Mouse (Mus musculus) hindbrain, embryonic 15.5 days (tissue): ENCODE results near the gene Olfr1261. TPM values are rescaled to one million over a fixed set of nuclear protein-coding genes. Genes with fewer than 3 reads are reported as not detected.

Experiments used
- ATAC-seq: fragments of 200-750 bp; cut with Nextera tagmentation; 2 replicates; pipeline ENCODE4 v1.8.0; 2017; ENCODE audit warnings: low read depth, moderate number of reproducible peaks, moderate TSS enrichment; ENCODE audit not compliant: low FRiP score
- H3K27ac ChIP-seq: fragments of 300-500 bp; sonication (generic); replicated peaks from 2 replicates; pipeline ENCODE4 v1.5.1; 2015; ENCODE audit warnings: mild to moderate bottlenecking, inconsistent platforms
- H3K27me3 ChIP-seq: fragments of 300-500 bp; sonication (generic); 2 replicates; pipeline ENCODE4 v1.6.1; 2015; ENCODE audit warnings: control low read depth, inconsistent platforms
- H3K36me3 ChIP-seq: fragments of 300-500 bp; sonication (generic); 2 replicates; pipeline ENCODE4 v1.6.1; 2015; ENCODE audit warnings: control low read depth, inconsistent platforms
- H3K4me1 ChIP-seq: fragments of 300-500 bp; sonication (generic); replicated peaks from 2 replicates; pipeline ENCODE4 v1.6.1; 2015; ENCODE audit warnings: control low read depth, inconsistent platforms
- H3K4me2 ChIP-seq: fragments of 300-500 bp; sonication (generic); 2 replicates; pipeline ENCODE4 v1.6.1; 2015; ENCODE audit warnings: moderate library complexity, mild to moderate bottlenecking, inconsistent platforms
- H3K4me3 ChIP-seq: fragments of 300-500 bp; sonication (generic); 2 replicates; pipeline ENCODE4 v1.5.1; 2015; ENCODE audit warnings: mild to moderate bottlenecking, inconsistent platforms
- H3K9ac ChIP-seq: fragments of 300-500 bp; sonication (generic); 2 replicates; pipeline ENCODE4 v1.6.1; 2015; ENCODE audit warnings: inconsistent platforms
- H3K9me3 ChIP-seq: fragments of 300-500 bp; sonication (generic); 2 replicates; pipeline ENCODE4 v1.6.1; 2016; ENCODE audit warnings: control low read depth, inconsistent platforms
- WGBS: fragments of 180-500 bp; shearing (Covaris S2); methylation state at CpG from one replicate; pipeline ENCODE4 v1.1.7; 2015; 5-methylcytosine and 5-hydroxymethylcytosine counted together
- polyA plus RNA-seq: library from polyadenylated mRNA; unstranded; fragments of >200 nt; fragmentation: Nextera tagmentation; extraction: Ambion mirVana; gene quantifications from 2 replicates; pipeline ENCODE4 v1.2.1, GENCODE M21; 2015

Olfr1261 gene
- polyA plus RNA-seq, result not detected in 2 replicates

- H3K36me3 ChIP-seq, result no peaks in the 10 kb centered on the region
- no peaks in the 10 kb centered on the region for H3K4me1 ChIP-seq
- no peaks in the 10 kb centered on the region for H3K27me3 ChIP-seq
- no peak for ATAC-seq
- no peak within 1 kb of the TSS for H3K4me2 ChIP-seq
- H3K9me3 ChIP-seq, result no peaks in the 10 kb centered on the region
- H3K9ac ChIP-seq, result no peak within 1 kb of the TSS
- H3K27ac ChIP-seq, result no peak within 1 kb of the TSS
- H3K4me3 ChIP-seq, result no peak within 1 kb of the TSS
Measured at GRCm38 (mm10) chr2:89990921-89991320, at the start of gene Olfr1261. Gene Olfr1261, plus strand, starts transcription at chr2:89991221.

- H3K9ac ChIP-seq, result no peak within 1 kb of the TSS
- no peak within 1 kb of the TSS for H3K27ac ChIP-seq
- no peaks in the 10 kb centered on the region for H3K27me3 ChIP-seq
- H3K36me3 ChIP-seq, result no peaks in the 10 kb centered on the region
- WGBS, result 87% methylated on average over 5 of the region's 5 CpGs
- H3K9me3 ChIP-seq, result no peaks in the 10 kb centered on the region
- ATAC-seq, result no peak
- no peak within 1 kb of the TSS for H3K4me2 ChIP-seq
- no peak within 1 kb of the TSS for H3K4me3 ChIP-seq
- no peaks in the 10 kb centered on the region for H3K4me1 ChIP-seq
Measured at GRCm38 (mm10) chr2:89948564-89948963, 42.5 kb upstream of the Olfr1261 start, which contains the start of gene Olfr1259. Gene Olfr1259, minus strand, starts transcription at chr2:89948664.

GRCm38 (mm10) chr2:89974184-89974583, 16.8 kb upstream of the Olfr1261 start, which contains the start of gene Olfr1260:
Gene Olfr1260, plus strand, starts transcription at chr2:89974340.
- H3K9ac ChIP-seq, result no peak within 1 kb of the TSS
- no peaks in the 10 kb centered on the region for H3K4me1 ChIP-seq
- H3K4me2 ChIP-seq, result no peak within 1 kb of the TSS
- 60% methylated on average over 2 of the region's 2 CpGs for WGBS
- no peak for ATAC-seq
- no peak within 1 kb of the TSS for H3K4me3 ChIP-seq
- no peaks in the 10 kb centered on the region for H3K36me3 ChIP-seq
- no peaks in the 10 kb centered on the region for H3K9me3 ChIP-seq
- H3K27me3 ChIP-seq, result no peaks in the 10 kb centered on the region
- H3K27ac ChIP-seq, result no peak within 1 kb of the TSS

- H3K27ac ChIP-seq, result no peak overlapping the region
- no peak overlapping the region for H3K4me2 ChIP-seq
- H3K27me3 ChIP-seq, result no peaks in the 10 kb centered on the region
- no peak overlapping the region for H3K9ac ChIP-seq
- no peak for ATAC-seq
- no peaks in the 10 kb centered on the region for H3K4me1 ChIP-seq
- H3K4me3 ChIP-seq, result no peak overlapping the region
- no peaks in the 10 kb centered on the region for H3K9me3 ChIP-seq
- WGBS, result 89% methylated on average over 2 of the region's 2 CpGs
- no peaks in the 10 kb centered on the region for H3K36me3 ChIP-seq
Measured at GRCm38 (mm10) chr2:89977709-89978108, 13.3 kb upstream of the Olfr1261 start.

- Histone ChIP-seq H3K27ac (no peak within 1 kb of the TSS), H3K9me3 (no peaks in the 10 kb centered on the region), H3K9ac (no peak within 1 kb of the TSS), H3K4me3 (no peak within 1 kb of the TSS), H3K27me3 (no peaks in the 10 kb centered on the region), H3K36me3 (no peaks in the 10 kb centered on the region), H3K4me1 (no peaks in the 10 kb centered on the region), H3K4me2 (no peak within 1 kb of the TSS)
- no peak for ATAC-seq
Measured at GRCm38 (mm10) chr2:89999845-90000244, 8.8 kb downstream of the Olfr1261 start, which contains the start of gene Olfr1262. Gene Olfr1262, plus strand, starts transcription at chr2:90000145.

GRCm38 (mm10) chr2:90011831-90012230, 20.8 kb downstream of the Olfr1261 start, which contains the start of gene Olfr1263:
Gene Olfr1263, plus strand, starts transcription at chr2:90012131.
- H3K9ac ChIP-seq, result no peak within 1 kb of the TSS
- H3K36me3 ChIP-seq, result no peaks in the 10 kb centered on the region
- no peak for ATAC-seq
- 83% methylated on average over 2 of the region's 2 CpGs for WGBS
- H3K27ac ChIP-seq, result no peak within 1 kb of the TSS
- no peaks in the 10 kb centered on the region for H3K27me3 ChIP-seq
- H3K4me2 ChIP-seq, result no peak within 1 kb of the TSS
- no peak within 1 kb of the TSS for H3K4me3 ChIP-seq
- no peaks in the 10 kb centered on the region for H3K4me1 ChIP-seq
- no peaks in the 10 kb centered on the region for H3K9me3 ChIP-seq

- no peaks in the 10 kb centered on the region for H3K36me3 ChIP-seq
- ATAC-seq, result no peak
- no peaks in the 10 kb centered on the region for H3K9me3 ChIP-seq
- H3K4me1 ChIP-seq, result no peaks in the 10 kb centered on the region
- no peak within 1 kb of the TSS for H3K27ac ChIP-seq
- H3K9ac ChIP-seq, result no peak within 1 kb of the TSS
- H3K27me3 ChIP-seq, result no peaks in the 10 kb centered on the region
- H3K4me2 ChIP-seq, result no peak within 1 kb of the TSS
- no peak within 1 kb of the TSS for H3K4me3 ChIP-seq
- WGBS, result 86% methylated on average over 2 of the region's 2 CpGs
Measured at GRCm38 (mm10) chr2:90025477-90025876, 34.5 kb downstream of the Olfr1261 start, which contains the start of gene Olfr1264. Gene Olfr1264, minus strand, starts transcription at chr2:90025577.

- Histone ChIP-seq H3K4me1 (no peaks in the 10 kb centered on the region), H3K27ac (no peak within 1 kb of the TSS), H3K27me3 (no peaks in the 10 kb centered on the region), H3K9ac (no peak within 1 kb of the TSS), H3K9me3 (no peaks in the 10 kb centered on the region), H3K4me3 (no peak within 1 kb of the TSS), H3K4me2 (no peak within 1 kb of the TSS), H3K36me3 (no peaks in the 10 kb centered on the region)
- no peak for ATAC-seq
Measured at GRCm38 (mm10) chr2:90035037-90035436, 44.0 kb downstream of the Olfr1261 start, which contains the start of gene Olfr1265. Gene Olfr1265, plus strand, starts transcription at chr2:90035337.

Other genes starting within 250 kb of the Olfr1261 start
- not detected in 2 replicates for gene Olfr1253, start 234.1 kb upstream of the Olfr1261 start, polyA plus RNA-seq
- not detected in 2 replicates for gene Olfr1254, start 197.6 kb upstream of the Olfr1261 start, polyA plus RNA-seq
- gene Olfr1255, start 179.2 kb upstream of the Olfr1261 start, polyA plus RNA-seq, result not detected in 2 replicates
- gene Olfr1256, start 149.7 kb upstream of the Olfr1261 start, polyA plus RNA-seq, result not detected in 2 replicates
- 0.12 TPM in 1 of 2 replicates, not detected in the other for gene Olfr48, start 143.0 kb upstream of the Olfr1261 start, polyA plus RNA-seq
- not detected in 2 replicates for gene Olfr1257, start 112.8 kb upstream of the Olfr1261 start, polyA plus RNA-seq
- gene Olfr1258, start 63.9 kb upstream of the Olfr1261 start, polyA plus RNA-seq, result not detected in 2 replicates
- not detected in 2 replicates for gene Olfr1259, start 42.6 kb upstream of the Olfr1261 start, polyA plus RNA-seq
- not detected in 2 replicates for gene Olfr1260, start 16.9 kb upstream of the Olfr1261 start, polyA plus RNA-seq
- not detected in 2 replicates for gene Olfr1262, start 8.9 kb downstream of the Olfr1261 start, polyA plus RNA-seq
- gene Olfr1263, start 20.9 kb downstream of the Olfr1261 start, polyA plus RNA-seq, result not detected in 2 replicates
- not detected in 2 replicates for gene Olfr1264, start 34.4 kb downstream of the Olfr1261 start, polyA plus RNA-seq
- not detected in 2 replicates for gene Olfr1265, start 44.1 kb downstream of the Olfr1261 start, polyA plus RNA-seq
- not detected in 2 replicates for gene Olfr140, start 72.4 kb downstream of the Olfr1261 start, polyA plus RNA-seq
- not detected in 2 replicates for gene Olfr1269, start 130.2 kb downstream of the Olfr1261 start, polyA plus RNA-seq
- gene Olfr32, start 151.1 kb downstream of the Olfr1261 start, polyA plus RNA-seq, result not detected in 2 replicates
- gene Olfr1270, start 161.9 kb downstream of the Olfr1261 start, polyA plus RNA-seq, result not detected in 2 replicates
- not detected in 2 replicates for gene Olfr1506, start 233.3 kb downstream of the Olfr1261 start, polyA plus RNA-seq